Mouse (Mus musculus) heart, embryonic 15.5 days (tissue): ENCODE data around the gene Farsa. TPM values are rescaled to one million over a fixed set of nuclear protein-coding genes. Genes with fewer than 3 reads are reported as not detected.

Experiments
- ATAC-seq: fragments of 200-750 bp; cut with Nextera tagmentation; replicated peaks from 2 replicates; pipeline ENCODE4 v1.8.0; 2017; ENCODE audit warnings: low read depth, moderate TSS enrichment; ENCODE audit not compliant: insufficient number of reproducible peaks, insufficient read depth, low FRiP score
- H3K27ac ChIP-seq: fragments of 300-500 bp; sonication (generic); 2 replicates; pipeline ENCODE4 v1.5.1; 2015; ENCODE audit warnings: mild to moderate bottlenecking, inconsistent platforms
- H3K27me3 ChIP-seq: fragments of 300-500 bp; sonication (generic); 2 replicates; pipeline ENCODE4 v1.6.1; 2015; ENCODE audit warnings: inconsistent platforms
- H3K36me3 ChIP-seq: fragments of 300-500 bp; sonication (generic); 2 replicates; pipeline ENCODE4 v1.6.1; 2015; ENCODE audit warnings: mild to moderate bottlenecking, inconsistent platforms
- H3K4me1 ChIP-seq: fragments of 300-500 bp; sonication (generic); replicated peaks from 2 replicates; pipeline ENCODE4 v1.6.1; 2015; ENCODE audit warnings: inconsistent platforms
- H3K4me2 ChIP-seq: fragments of 300-500 bp; sonication (generic); 2 replicates; pipeline ENCODE4 v1.6.1; 2015; ENCODE audit warnings: inconsistent platforms, mild to moderate bottlenecking, moderate library complexity
- H3K4me3 ChIP-seq: fragments of 300-500 bp; sonication (generic); 2 replicates; pipeline ENCODE4 v1.5.1; 2015; ENCODE audit warnings: mild to moderate bottlenecking, inconsistent platforms
- H3K9ac ChIP-seq: fragments of 300-500 bp; sonication (generic); 2 replicates; pipeline ENCODE4 v1.6.1; 2015; ENCODE audit warnings: mild to moderate bottlenecking, inconsistent platforms
- H3K9me3 ChIP-seq: fragments of 300-500 bp; sonication (generic); replicated peaks from 2 replicates; pipeline ENCODE4 v1.6.1; 2016; ENCODE audit warnings: inconsistent platforms
- WGBS: fragments of 180-500 bp; shearing (Covaris S2); methylation state at CpG from one replicate; pipeline ENCODE4 v1.1.7; 2015; ENCODE audit warnings: mixed read lengths; 5-methylcytosine and 5-hydroxymethylcytosine counted together
- polyA plus RNA-seq: library from polyadenylated mRNA; unstranded; fragments of >200 nt; fragmentation: Nextera tagmentation; extraction: Ambion mirVana; gene quantifications from 2 replicates; pipeline ENCODE4 v1.2.1, GENCODE M21; 2015

Farsa gene
- 44.5 and 62.5 TPM in 2 replicates for polyA plus RNA-seq

GRCm38 (mm10) chr8:84856864-84857441 is at the start of gene Farsa:
Gene Farsa, plus strand, starts transcription at chr8:84856989.
- peak within 1 kb of the TSS; percentile 90 for H3K9ac ChIP-seq
- WGBS = under 1% methylated on average over 39 of the region's 39 CpGs
- peak; percentile 91 for ATAC-seq

GRCm38 (mm10) chr8:84809109-84809940 is 47.5 kb upstream of the Farsa start:
- Histone ChIP-seq H3K27ac (no peak overlapping the region), H3K9ac (no peak overlapping the region), H3K4me3 (no peak overlapping the region), H3K9me3 (no peaks in the 10 kb centered on the region), H3K27me3 (peaks cover 12% of the 10 kb centered on the region; the same call in 1 of the 2 replicates), H3K36me3 (no peaks in the 10 kb centered on the region), H3K4me1 (peaks cover 14% of the 10 kb centered on the region), H3K4me2 (no peak overlapping the region)
- no peak for ATAC-seq
- 56% methylated on average over 12 of the region's 12 CpGs for WGBS

More at GRCm38 (mm10) chr8:84856864-84857441, at the start of gene Farsa:
- H3K4me1 ChIP-seq = peaks cover 14% of the 10 kb centered on the region
- H3K9me3 ChIP-seq = no peaks in the 10 kb centered on the region
- peaks cover 24% of the 10 kb centered on the region for H3K36me3 ChIP-seq
- H3K4me3 ChIP-seq = peak within 1 kb of the TSS; percentile 93
- H3K27me3 ChIP-seq = no peaks in the 10 kb centered on the region
- H3K27ac ChIP-seq = peak within 1 kb of the TSS; percentile 86
- H3K4me2 ChIP-seq = peak within 1 kb of the TSS; percentile 77

DNA sequence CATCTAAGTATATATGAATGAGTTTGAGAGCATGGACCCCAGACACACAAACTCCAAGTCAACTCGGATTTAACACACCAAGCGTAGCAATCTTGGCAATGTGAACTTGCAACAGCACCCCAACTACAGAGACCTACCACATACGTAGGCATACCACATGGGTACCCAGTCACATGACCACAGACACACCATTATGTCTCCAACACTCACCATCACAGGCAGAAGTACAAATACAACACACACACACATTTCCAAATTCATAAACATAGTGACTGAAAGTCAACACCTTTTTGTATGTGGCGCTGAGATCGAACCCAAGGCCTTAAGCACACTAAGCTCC is 46.9 kb upstream of the Farsa start:
- Histone ChIP-seq H3K9ac (no peak overlapping the region), H3K4me1 (peaks cover 19% of the 10 kb centered on the region), H3K27me3 (peaks cover 17% of the 10 kb centered on the region; the same call in 1 of the 2 replicates), H3K4me2 (no peak overlapping the region), H3K4me3 (no peak overlapping the region), H3K36me3 (no peaks in the 10 kb centered on the region), H3K27ac (no peak overlapping the region), H3K9me3 (no peaks in the 10 kb centered on the region)
- 77% methylated on average over 5 of the region's 5 CpGs for WGBS
- no peak for ATAC-seq

GRCm38 (mm10) chr8:84810896-84811295 is 45.9 kb upstream of the Farsa start:
- Histone ChIP-seq H3K9me3 (no peaks in the 10 kb centered on the region), H3K27me3 (peaks cover 17% of the 10 kb centered on the region; the same call in 1 of the 2 replicates), H3K4me2 (peak overlapping the region; percentile 77), H3K9ac (peak overlapping the region; percentile 29; the same call in 1 of the 2 replicates), H3K27ac (no peak overlapping the region), H3K4me1 (peaks cover 25% of the 10 kb centered on the region), H3K4me3 (peak overlapping the region; percentile 47), H3K36me3 (no peaks in the 10 kb centered on the region)
- peak; percentile 81 for ATAC-seq
- WGBS = under 1% methylated on average over 32 of the region's 32 CpGs

- WGBS = 30% methylated on average over 10 of the region's 10 CpGs
Measured at GRCm38 (mm10) chr8:84811303-84811702, 45.5 kb upstream of the Farsa start.

GRCm38 (mm10) chr8:84813059-84813458 is 43.7 kb upstream of the Farsa start:
- 0% methylated on average over 5 of the region's 5 CpGs for WGBS
- Histone ChIP-seq H3K36me3 (no peaks in the 10 kb centered on the region), H3K9ac (no peak overlapping the region), H3K27me3 (peaks cover 17% of the 10 kb centered on the region; the same call in 1 of the 2 replicates), H3K4me1 (peaks cover 25% of the 10 kb centered on the region), H3K4me3 (no peak overlapping the region), H3K27ac (no peak overlapping the region), H3K9me3 (no peaks in the 10 kb centered on the region), H3K4me2 (no peak overlapping the region)
- no peak; the same call in 1 of the 2 replicates for ATAC-seq

More at GRCm38 (mm10) chr8:84811303-84811702, 45.5 kb upstream of the Farsa start:
- peak overlapping the region; percentile 29; the same call in 1 of the 2 replicates for H3K9ac ChIP-seq
- H3K9me3 ChIP-seq = no peaks in the 10 kb centered on the region
- H3K4me1 ChIP-seq = peaks cover 25% of the 10 kb centered on the region
- H3K4me2 ChIP-seq = peak overlapping the region; percentile 77
- H3K27me3 ChIP-seq = peaks cover 17% of the 10 kb centered on the region; the same call in 1 of the 2 replicates
- no peak for ATAC-seq
- H3K4me3 ChIP-seq = peak overlapping the region; percentile 47
- no peaks in the 10 kb centered on the region for H3K36me3 ChIP-seq
- no peak overlapping the region for H3K27ac ChIP-seq

- no peaks in the 10 kb centered on the region for H3K9me3 ChIP-seq
- no peak for ATAC-seq
- peaks cover 17% of the 10 kb centered on the region; the same call in 1 of the 2 replicates for H3K27me3 ChIP-seq
- H3K27ac ChIP-seq = no peak overlapping the region
- H3K4me2 ChIP-seq = no peak overlapping the region
- peaks cover 25% of the 10 kb centered on the region for H3K4me1 ChIP-seq
- WGBS = 61% methylated on average over 3 of the region's 3 CpGs
- no peaks in the 10 kb centered on the region for H3K36me3 ChIP-seq
- no peak overlapping the region for H3K9ac ChIP-seq
- H3K4me3 ChIP-seq = no peak overlapping the region
Measured at GRCm38 (mm10) chr8:84813830-84814229, 43.0 kb upstream of the Farsa start.

DNA sequence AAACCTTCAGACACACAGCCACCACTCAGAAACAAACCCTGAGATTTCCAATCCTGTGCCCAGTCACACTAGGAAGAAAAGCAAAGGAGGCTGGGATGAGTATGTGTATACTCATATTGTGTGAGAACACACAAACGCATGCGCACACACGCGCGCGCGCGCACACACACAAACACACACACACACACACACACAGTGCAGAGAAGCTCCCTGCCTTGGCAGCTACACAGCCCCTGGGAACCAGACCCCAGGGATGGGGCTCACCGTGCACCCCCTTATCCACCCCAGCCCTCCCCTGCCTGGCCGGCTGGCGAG is 42.6 kb upstream of the Farsa start:
- Histone ChIP-seq H3K4me1 (peaks cover 25% of the 10 kb centered on the region), H3K9ac (0 out of 2 replicates have a peak overlapping the region, but pooled peaks have one; percentile 1), H3K27ac (no peak overlapping the region), H3K27me3 (peaks cover 17% of the 10 kb centered on the region; the same call in 1 of the 2 replicates), H3K4me3 (no peak overlapping the region), H3K4me2 (no peak overlapping the region), H3K9me3 (no peaks in the 10 kb centered on the region), H3K36me3 (no peaks in the 10 kb centered on the region)
- no peak for ATAC-seq
- WGBS = 84% methylated on average over 11 of the region's 11 CpGs

DNA sequence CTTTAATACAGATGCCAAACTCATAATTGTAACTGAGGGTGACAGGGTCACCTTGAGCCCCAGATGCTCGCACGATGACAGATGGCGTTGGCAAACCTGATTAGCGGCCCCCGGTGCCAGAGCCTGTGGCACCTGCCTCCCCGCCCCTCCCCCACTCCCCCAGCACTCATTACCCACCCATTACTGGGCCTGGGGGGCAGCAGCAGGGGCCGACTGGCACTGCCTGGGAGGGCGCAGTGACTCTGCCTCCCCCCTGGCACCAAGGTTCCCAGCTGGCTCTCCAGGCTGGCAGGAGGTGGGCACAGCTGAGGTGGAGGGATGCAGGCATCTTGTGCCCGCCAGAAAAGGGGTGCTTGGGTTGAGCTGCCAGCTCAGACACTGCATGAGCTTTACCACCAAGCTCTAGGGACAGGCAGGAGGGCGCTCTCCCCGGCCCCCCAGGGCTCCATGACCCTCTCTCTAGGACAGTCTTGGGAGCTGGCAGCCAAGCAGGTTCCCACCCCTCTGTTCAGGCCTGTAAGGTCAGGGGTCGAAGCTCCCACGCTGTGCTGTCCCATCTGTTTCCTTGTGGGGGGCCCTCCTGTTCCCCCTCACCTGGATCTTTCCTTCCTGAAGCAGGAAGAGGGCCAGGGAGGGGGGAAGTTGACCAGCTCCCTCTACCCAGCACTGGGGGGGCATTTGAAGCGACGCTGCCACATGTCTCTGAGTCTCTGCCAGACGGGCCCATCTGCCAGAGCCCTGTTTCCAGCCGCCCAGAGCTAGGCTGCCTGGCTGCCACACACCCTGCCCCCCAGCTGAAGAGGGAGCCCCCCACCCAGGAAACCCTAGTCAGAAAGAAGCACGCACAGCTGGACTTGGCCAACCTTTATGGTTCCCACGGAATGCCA is 42.0 kb upstream of the Farsa start:
- Histone ChIP-seq H3K36me3 (no peaks in the 10 kb centered on the region), H3K27me3 (peaks cover 17% of the 10 kb centered on the region; the same call in 1 of the 2 replicates), H3K9ac (peak overlapping the region; percentile 1; the same call in 1 of the 2 replicates)

GRCm38 (mm10) chr8:84815547-84815946 is 41.2 kb upstream of the Farsa start:
- peak; percentile 65 for ATAC-seq
- no peak overlapping the region for H3K27ac ChIP-seq

More for the DNA sequence above, 42.0 kb upstream of the Farsa start:
- no peak for ATAC-seq
- Histone ChIP-seq H3K4me1 (peaks cover 23% of the 10 kb centered on the region), H3K4me2 (peak overlapping the region; percentile 3), H3K9me3 (no peaks in the 10 kb centered on the region), H3K4me3 (no peak overlapping the region), H3K27ac (no peak overlapping the region)
- WGBS = 36% methylated on average over 19 of the region's 19 CpGs

More at GRCm38 (mm10) chr8:84815547-84815946, 41.2 kb upstream of the Farsa start:
- Histone ChIP-seq H3K4me2 (peak overlapping the region; percentile 3), H3K9me3 (no peaks in the 10 kb centered on the region), H3K4me1 (peaks cover 23% of the 10 kb centered on the region), H3K9ac (no peak overlapping the region), H3K4me3 (no peak overlapping the region), H3K36me3 (no peaks in the 10 kb centered on the region), H3K27me3 (peaks cover 17% of the 10 kb centered on the region; the same call in 1 of the 2 replicates)
- WGBS = 13% methylated on average over 9 of the region's 9 CpGs
